Mouse (Mus musculus): ENCODE measurements around the gene Hdac9.

DNA sequence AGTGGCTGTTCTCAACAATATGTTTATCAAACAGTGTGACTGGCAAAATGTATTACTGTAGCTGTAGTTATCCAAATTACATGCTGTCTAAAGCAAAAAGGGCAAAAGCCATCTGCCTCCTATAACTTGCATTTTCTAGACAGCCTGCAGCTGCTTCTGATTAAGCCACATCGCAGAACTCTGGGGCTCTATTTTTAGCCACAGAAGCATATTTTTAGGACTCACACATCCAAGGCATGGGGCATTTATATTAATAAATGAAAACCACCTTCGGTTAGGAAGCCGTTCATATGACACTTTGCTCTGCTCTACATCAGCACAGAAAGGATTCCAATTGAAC lies 124.8 kb downstream of the Hdac9 start:
- TF ChIP-seq CTCF (IDR thresholded peaks at IDR 0.05; ENCODE audit: low read depth, low read length) = no peak
- no peak for TF ChIP-seq GATA1 (IDR thresholded peaks at IDR 0.05; ENCODE audit: borderline replicate concordance, low read length)
